Mouse (Mus musculus): ENCODE data around the gene Hcrtr1. TPM values are rescaled to one million over a fixed set of nuclear protein-coding genes. Genes with fewer than 3 reads are reported as not detected.

Hcrtr1 gene
- polyA plus RNA-seq, 1 experiment from 2014 or later: 0.10 TPM

DNA sequence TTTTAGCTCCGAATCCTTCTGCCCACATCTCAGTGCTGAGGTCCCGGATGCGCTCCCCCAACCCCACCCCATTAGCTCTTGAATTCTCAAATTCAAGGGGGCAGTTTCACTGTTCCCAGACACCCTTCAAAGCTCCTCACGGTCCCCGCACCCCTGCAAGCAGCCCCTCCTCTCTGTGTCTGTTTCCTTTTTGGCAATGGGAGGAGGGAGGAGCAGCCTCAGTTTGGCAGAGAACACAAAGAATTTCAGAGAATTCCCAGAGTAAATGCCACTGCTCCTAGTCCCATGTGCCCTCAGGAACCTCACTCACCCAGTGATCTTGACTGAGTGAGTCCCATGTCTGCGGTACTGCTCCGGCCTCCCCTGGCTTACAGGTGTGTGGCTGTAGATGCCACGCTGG, 27.4 kb upstream of the Hcrtr1 start:
- WGBS: 63% methylated on average over 8 of the region's 8 CpGs
- H3K27ac ChIP-seq: no peak overlapping the region

DNA sequence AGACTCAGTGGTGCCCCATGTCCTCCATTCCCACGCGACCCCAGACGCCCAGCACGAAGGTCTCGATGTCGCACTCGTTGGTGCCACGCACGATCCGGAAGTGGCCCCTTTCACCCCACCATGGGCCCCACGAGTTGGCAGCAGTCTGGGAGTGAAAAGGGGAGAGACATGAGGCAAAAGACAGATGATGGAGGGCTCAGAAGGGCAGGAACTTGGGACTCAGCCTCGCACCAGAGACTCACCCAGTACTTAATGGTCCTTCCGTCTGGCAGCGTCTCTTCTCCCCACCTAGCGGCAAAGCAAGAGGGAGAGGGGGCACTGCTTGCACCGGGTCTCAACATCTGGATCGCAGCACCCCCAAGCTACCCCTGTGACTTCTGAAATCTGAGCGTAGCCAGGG, 26.9 kb upstream of the Hcrtr1 start:
- Histone ChIP-seq H3K4me3 (no peak overlapping the region), H3K9me3 (no peaks in the 10 kb centered on the region), H3K27ac (no peak overlapping the region), H3K36me3 (no peaks in the 10 kb centered on the region), H3K4me2 (no peak overlapping the region), H3K27me3 (no peaks in the 10 kb centered on the region), H3K4me1 (peaks cover 50% of the 10 kb centered on the region), H3K9ac (no peak overlapping the region)
- no peak for ATAC-seq (ENCODE audit: insufficient number of reproducible peaks, low FRiP score, low TSS enrichment, low read depth)
- 63% methylated on average over 18 of the region's 18 CpGs for WGBS

More for the DNA sequence above, 27.4 kb upstream of the Hcrtr1 start:
- no peak overlapping the region for H3K4me3 ChIP-seq
- H3K36me3 ChIP-seq: no peaks in the 10 kb centered on the region
- no peaks in the 10 kb centered on the region for H3K27me3 ChIP-seq
- H3K9me3 ChIP-seq: no peaks in the 10 kb centered on the region
- ATAC-seq (ENCODE audit: insufficient number of reproducible peaks, low FRiP score, low TSS enrichment, low read depth): no peak
- H3K4me2 ChIP-seq: no peak overlapping the region
- peaks cover 54% of the 10 kb centered on the region for H3K4me1 ChIP-seq
- no peak overlapping the region for H3K9ac ChIP-seq

DNA sequence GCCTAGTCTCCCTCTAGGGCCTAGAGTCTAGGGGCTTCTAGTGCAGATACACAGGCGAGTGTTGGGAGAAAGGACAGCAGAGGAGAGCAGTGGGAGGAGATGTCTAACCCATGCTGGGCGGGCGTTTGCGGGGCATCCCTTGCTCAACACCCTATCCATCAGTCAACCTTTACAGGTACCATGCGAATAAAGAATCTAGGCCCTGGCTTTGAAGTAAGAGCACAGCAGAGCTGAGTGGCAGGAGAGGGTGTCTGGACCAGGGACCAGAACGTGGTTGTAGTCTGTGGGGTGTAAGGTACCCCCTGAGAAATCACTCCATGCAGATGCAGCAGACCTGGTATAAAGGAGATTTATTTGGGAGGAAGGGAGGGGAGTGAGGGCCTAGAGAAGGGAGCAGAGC, 25.0 kb upstream of the Hcrtr1 start:
- Histone ChIP-seq H3K9me3 (no peaks in the 10 kb centered on the region), H3K4me1 (peaks cover 47% of the 10 kb centered on the region), H3K27me3 (no peaks in the 10 kb centered on the region), H3K36me3 (no peaks in the 10 kb centered on the region), H3K27ac (no peak overlapping the region), H3K4me2 (no peak overlapping the region), H3K9ac (no peak overlapping the region), H3K4me3 (no peak overlapping the region)
- WGBS: 81% methylated on average over 6 of the region's 6 CpGs
- no peak for ATAC-seq (ENCODE audit: insufficient number of reproducible peaks, low FRiP score, low TSS enrichment, low read depth)

DNA sequence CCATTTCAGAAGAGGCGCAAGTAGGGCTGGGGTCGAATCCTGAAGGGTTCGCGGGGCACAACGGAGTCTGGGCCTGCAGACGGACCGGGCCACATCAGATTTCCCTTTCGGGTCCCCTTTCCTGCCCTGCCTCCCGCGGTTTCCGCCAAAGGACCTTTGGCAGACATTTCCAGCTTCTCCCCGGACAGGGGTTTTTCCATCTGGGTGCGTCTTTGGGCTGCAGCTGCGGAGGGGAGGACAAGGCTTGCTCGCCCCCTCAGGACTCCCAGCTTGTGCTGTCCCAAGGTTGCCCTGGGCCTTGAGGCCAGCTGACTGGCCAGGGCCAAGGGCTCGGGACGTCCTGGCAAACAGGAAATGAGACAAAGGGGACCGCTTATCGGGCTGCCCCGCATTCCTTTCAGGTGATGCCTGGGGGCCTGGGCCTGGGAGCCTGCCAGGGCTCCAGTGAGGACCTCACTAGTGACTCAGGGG, 24.3 kb upstream of the Hcrtr1 start:
- no peak for ATAC-seq (ENCODE audit: insufficient number of reproducible peaks, low FRiP score, low TSS enrichment, low read depth)
- H3K9ac ChIP-seq: peak overlapping the region; percentile 5; the same call in 1 of the 2 replicates
- H3K4me1 ChIP-seq: peaks cover 40% of the 10 kb centered on the region
- 11% methylated on average over 20 of the region's 20 CpGs for WGBS
- no peaks in the 10 kb centered on the region for H3K36me3 ChIP-seq
- peak overlapping the region; percentile 39 for H3K4me2 ChIP-seq
- no peaks in the 10 kb centered on the region for H3K9me3 ChIP-seq
- no peaks in the 10 kb centered on the region for H3K27me3 ChIP-seq
- 0 out of 2 replicates have a peak overlapping the region, but pooled peaks have one; percentile 12 for H3K4me3 ChIP-seq
- H3K27ac ChIP-seq: no peak overlapping the region

DNA sequence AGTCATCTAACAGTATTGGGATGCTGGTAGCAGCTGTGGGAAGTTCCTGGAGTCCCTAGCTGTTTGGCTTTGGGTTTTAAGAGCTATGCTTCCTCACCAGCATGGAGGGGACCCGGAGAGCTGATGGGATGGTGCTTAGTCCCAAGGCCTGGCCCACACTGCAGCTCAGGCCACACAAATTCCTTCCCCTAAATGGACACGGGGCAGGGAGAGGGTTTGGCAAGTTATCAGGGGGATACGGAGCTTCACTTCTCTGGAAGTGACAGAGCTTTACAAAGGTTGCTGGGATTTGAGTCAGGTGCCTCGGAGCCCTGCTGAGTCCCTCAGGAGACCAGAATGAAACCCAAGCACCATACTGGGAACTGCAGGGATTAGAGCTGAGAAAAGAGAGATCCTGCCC, 22.2 kb upstream of the Hcrtr1 start:
- Histone ChIP-seq H3K4me3 (no peak overlapping the region), H3K36me3 (no peaks in the 10 kb centered on the region), H3K9me3 (no peaks in the 10 kb centered on the region), H3K9ac (no peak overlapping the region), H3K27ac (no peak overlapping the region), H3K4me1 (peaks cover 20% of the 10 kb centered on the region), H3K27me3 (no peaks in the 10 kb centered on the region), H3K4me2 (no peak overlapping the region)
- no peak for ATAC-seq (ENCODE audit: insufficient number of reproducible peaks, low FRiP score, low TSS enrichment, low read depth)
- WGBS: 38% methylated on average over 4 of the region's 4 CpGs

DNA sequence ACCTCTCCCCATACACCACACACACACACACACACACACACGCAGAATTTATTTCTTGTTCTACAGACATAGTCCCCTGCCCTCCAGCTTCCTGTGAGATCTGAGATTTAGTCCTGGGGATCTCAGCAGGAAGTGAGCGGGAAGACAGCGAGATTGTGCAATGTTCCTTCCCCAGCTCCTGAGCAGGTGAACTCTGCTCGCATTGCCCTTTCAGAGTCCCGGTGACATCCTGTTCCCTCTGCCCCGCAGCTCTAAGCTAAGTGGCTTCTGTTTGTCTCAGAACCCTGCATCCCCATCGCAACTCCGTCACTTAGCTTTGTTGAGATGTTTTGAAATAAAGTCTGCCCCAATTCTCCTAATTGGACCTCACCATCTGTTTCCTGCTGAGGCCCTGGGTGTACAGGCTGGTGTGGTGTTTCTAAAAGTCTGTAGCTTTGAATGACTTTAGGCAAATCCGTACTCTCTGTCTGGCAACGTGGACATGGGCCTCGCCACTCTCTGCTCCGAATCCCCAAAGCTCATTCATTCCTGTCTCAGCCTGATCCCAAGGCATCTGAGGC, 17.7 kb upstream of the Hcrtr1 start:
- no peak overlapping the region for H3K4me3 ChIP-seq
- no peaks in the 10 kb centered on the region for H3K9me3 ChIP-seq
- WGBS: 65% methylated on average over 12 of the region's 12 CpGs
- H3K4me2 ChIP-seq: no peak overlapping the region
- no peaks in the 10 kb centered on the region for H3K4me1 ChIP-seq
- H3K9ac ChIP-seq: no peak overlapping the region
- peaks cover 18% of the 10 kb centered on the region for H3K27me3 ChIP-seq
- ATAC-seq (ENCODE audit: insufficient number of reproducible peaks, low FRiP score, low TSS enrichment, low read depth): no peak
- no peaks in the 10 kb centered on the region for H3K36me3 ChIP-seq
- H3K27ac ChIP-seq: no peak overlapping the region

DNA sequence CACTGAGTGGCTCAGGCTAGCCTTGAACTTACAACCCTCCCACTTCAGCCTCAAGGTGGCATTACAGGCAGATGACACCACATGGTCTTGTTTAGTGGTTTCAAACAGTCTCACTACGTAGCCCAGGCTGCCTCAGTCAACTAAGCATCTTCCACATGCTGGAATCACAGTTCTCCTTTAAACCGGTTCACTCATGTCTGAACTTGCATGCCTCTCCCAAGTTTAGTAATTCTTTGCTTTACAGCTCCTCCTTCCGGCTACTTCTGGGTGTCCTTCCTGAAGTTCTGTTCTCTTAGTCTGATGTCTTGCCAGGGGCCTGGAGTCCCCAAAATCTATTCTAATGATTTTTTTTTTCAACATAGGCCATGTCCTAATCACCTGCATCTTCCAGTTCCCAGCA, 15.1 kb upstream of the Hcrtr1 start:
- no peak overlapping the region for H3K4me2 ChIP-seq
- peaks cover 30% of the 10 kb centered on the region for H3K27me3 ChIP-seq
- no peak overlapping the region for H3K9ac ChIP-seq
- no peak overlapping the region for H3K27ac ChIP-seq
- H3K4me1 ChIP-seq: no peaks in the 10 kb centered on the region
- no peak overlapping the region for H3K4me3 ChIP-seq
- WGBS: 60% methylated on average over 3 of the region's 3 CpGs
- no peaks in the 10 kb centered on the region for H3K9me3 ChIP-seq
- no peak for ATAC-seq (ENCODE audit: insufficient number of reproducible peaks, low FRiP score, low TSS enrichment, low read depth)
- no peaks in the 10 kb centered on the region for H3K36me3 ChIP-seq

DNA sequence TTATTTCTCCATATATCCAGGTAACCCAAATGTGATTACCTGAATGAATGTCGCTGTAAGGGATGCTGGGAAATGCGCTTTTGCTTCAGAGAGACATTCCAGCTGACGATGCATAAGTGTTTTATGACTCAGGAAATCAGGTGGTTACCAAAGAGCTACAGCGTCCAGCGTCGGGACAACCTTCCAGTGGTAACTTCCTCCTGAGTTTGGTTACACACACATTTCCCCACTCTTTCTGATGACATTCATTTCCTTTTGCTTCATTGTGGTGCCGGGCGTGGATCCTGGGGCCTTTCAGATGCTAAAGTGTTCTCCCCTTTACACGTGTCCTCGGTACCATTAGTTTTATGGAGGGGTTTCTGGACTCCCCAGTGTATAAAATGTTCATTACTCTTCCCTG, 9.2 kb upstream of the Hcrtr1 start:
- no peak for ATAC-seq (ENCODE audit: insufficient number of reproducible peaks, low FRiP score, low TSS enrichment, low read depth)
- WGBS: 55% methylated on average over 10 of the region's 10 CpGs

DNA sequence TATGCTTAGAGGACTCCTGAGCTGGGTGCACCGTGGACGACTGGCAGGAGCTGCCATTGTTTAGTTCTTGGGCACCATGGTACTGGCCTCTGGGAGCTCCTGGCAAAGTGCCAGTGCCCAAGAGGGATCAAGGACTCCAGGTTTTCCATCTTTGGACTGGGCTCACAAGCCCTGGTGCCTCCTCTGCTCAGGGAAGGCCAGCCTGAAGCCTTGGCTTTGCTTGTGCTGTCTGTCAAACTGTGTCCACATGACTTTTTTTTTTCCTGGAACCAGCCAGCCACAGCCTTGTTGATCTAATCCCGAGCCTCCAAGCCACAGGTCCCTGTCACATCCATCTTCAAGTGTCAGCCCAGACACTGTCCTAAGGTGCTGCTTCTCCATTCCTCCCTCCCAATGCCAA, 2.6 kb upstream of the Hcrtr1 start:
- peaks cover 57% of the 10 kb centered on the region for H3K27me3 ChIP-seq
- H3K9me3 ChIP-seq: no peaks in the 10 kb centered on the region
- WGBS: 62% methylated on average over 3 of the region's 3 CpGs
- no peak overlapping the region for H3K27ac ChIP-seq
- no peaks in the 10 kb centered on the region for H3K36me3 ChIP-seq
- no peak for ATAC-seq (ENCODE audit: insufficient number of reproducible peaks, low FRiP score, low TSS enrichment, low read depth)
- no peak overlapping the region for H3K4me3 ChIP-seq
- no peak overlapping the region for H3K4me2 ChIP-seq
- H3K4me1 ChIP-seq: peaks cover 12% of the 10 kb centered on the region
- no peak overlapping the region for H3K9ac ChIP-seq

More for the DNA sequence above, 9.2 kb upstream of the Hcrtr1 start:
- H3K4me1 ChIP-seq: no peaks in the 10 kb centered on the region
- no peak overlapping the region for H3K4me3 ChIP-seq
- H3K4me2 ChIP-seq: no peak overlapping the region
- H3K9ac ChIP-seq: no peak overlapping the region
- H3K27me3 ChIP-seq: peaks cover 22% of the 10 kb centered on the region
- no peak overlapping the region for H3K27ac ChIP-seq
- no peaks in the 10 kb centered on the region for H3K36me3 ChIP-seq
- H3K9me3 ChIP-seq: no peaks in the 10 kb centered on the region

DNA sequence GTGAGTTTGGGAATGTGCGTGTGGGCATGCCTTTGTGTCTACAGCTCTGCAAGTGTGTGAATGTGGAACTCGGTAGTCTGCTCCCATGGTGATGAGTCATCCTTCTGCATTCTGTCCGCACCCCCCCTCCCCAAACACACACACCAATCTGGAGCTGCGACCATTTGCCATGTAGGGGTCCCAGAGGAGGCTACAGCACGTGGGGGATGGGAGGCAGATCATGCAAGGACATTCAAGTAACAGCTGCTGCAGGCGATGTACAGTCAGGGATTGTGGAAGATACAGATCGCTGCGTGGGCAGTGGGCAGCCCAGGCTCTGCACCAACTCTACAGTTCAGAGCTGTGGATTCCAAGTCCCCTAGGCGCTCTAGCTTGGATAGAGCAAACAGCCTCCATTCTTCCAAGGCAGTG, 1.8 kb upstream of the Hcrtr1 start:
- WGBS: 63% methylated on average over 9 of the region's 9 CpGs
- no peak for ATAC-seq (ENCODE audit: insufficient number of reproducible peaks, low FRiP score, low TSS enrichment, low read depth)
- peaks cover 65% of the 10 kb centered on the region for H3K27me3 ChIP-seq

DNA sequence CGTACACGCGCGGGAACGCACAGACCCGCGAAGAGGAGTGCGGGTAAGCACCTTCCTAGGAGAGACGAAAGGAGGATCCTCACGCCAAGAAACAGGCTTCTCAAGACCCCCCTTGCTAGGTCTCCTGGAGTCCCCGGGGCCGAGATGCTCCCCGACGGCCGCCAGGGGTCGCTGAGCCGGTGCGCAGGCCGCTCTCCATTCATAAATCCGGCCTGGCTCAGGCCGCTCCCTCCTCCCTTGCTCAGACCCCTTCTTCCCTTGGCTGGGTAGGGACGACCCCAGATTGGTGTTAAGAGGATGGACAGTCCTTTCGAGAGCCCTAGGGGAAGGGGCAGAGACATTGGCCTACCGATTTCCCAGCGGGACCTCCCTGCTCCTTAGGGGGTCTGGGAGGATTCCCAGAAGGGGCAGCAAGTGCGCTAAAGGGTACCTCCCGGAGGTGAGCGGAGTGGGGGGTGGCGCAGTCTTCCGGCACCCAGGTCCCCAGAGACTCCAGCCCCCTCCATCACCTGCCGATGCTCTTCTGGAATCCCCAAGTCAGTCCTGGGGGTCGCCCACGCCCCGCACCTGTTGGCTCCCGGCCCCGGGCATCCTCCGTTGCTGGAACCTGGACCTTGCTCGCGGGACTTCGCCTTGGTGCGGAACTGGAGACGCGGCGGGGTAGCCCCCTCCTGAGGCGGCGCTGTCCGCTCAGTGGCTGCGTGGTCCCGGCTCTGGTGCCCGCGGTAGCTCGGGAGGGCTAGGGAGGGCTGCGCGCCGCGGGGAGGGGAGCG, 532 bp downstream of the Hcrtr1 start:
- no peaks in the 10 kb centered on the region for H3K36me3 ChIP-seq
- peak overlapping the region; percentile 33 for H3K4me3 ChIP-seq
- H3K9me3 ChIP-seq: no peaks in the 10 kb centered on the region
- H3K4me2 ChIP-seq: peak overlapping the region; percentile 68
- peaks cover 12% of the 10 kb centered on the region for H3K4me1 ChIP-seq
- no peak overlapping the region for H3K27ac ChIP-seq
- H3K9ac ChIP-seq: no peak overlapping the region
- H3K27me3 ChIP-seq: peaks cover 65% of the 10 kb centered on the region
- WGBS: under 1% methylated on average over 49 of the region's 57 CpGs
- ATAC-seq (ENCODE audit: insufficient number of reproducible peaks, low FRiP score, low TSS enrichment, low read depth): no peak; the same call in 1 of the 2 replicates

More for the DNA sequence above, 1.8 kb upstream of the Hcrtr1 start:
- Histone ChIP-seq H3K36me3 (no peaks in the 10 kb centered on the region), H3K4me2 (no peak overlapping the region), H3K4me3 (no peak overlapping the region), H3K9me3 (no peaks in the 10 kb centered on the region), H3K9ac (no peak overlapping the region), H3K4me1 (peaks cover 12% of the 10 kb centered on the region), H3K27ac (no peak overlapping the region)

DNA sequence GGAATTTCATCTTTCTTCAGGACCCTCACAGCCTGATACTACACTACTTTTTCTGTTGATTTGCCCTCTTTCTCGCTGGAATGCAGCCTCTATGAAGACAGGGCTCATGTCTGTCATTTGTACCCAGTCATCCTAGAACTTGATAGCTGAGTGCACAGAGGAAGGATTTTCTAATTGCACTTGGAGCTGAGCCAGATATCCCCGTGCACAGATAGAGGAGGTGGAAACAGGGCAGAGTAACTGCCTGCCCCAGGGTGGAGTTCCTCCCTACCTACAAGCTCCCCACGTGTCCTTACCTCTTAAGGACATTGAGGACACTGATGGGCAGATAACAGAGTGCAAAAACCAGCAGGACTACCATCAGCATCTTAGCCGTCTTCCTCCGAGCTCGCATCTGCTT, 5.8 kb downstream of the Hcrtr1 start:
- Histone ChIP-seq H3K27ac (no peak overlapping the region), H3K27me3 (peaks cover 22% of the 10 kb centered on the region), H3K4me3 (no peak overlapping the region), H3K36me3 (peaks cover 4% of the 10 kb centered on the region; the same call in 1 of the 2 replicates), H3K4me1 (peaks cover 13% of the 10 kb centered on the region), H3K9ac (no peak overlapping the region), H3K4me2 (no peak overlapping the region), H3K9me3 (no peaks in the 10 kb centered on the region)
- WGBS: 51% methylated on average over 6 of the region's 6 CpGs
- no peak for ATAC-seq (ENCODE audit: insufficient number of reproducible peaks, low FRiP score, low TSS enrichment, low read depth)
